Mouse (Mus musculus): Measurements from ENCODE around the gene Slc9a3.
A peak's percentile ranks its signal among the peaks of the same experiment; 100 is the strongest.

Slc9a3 gene

DNA sequence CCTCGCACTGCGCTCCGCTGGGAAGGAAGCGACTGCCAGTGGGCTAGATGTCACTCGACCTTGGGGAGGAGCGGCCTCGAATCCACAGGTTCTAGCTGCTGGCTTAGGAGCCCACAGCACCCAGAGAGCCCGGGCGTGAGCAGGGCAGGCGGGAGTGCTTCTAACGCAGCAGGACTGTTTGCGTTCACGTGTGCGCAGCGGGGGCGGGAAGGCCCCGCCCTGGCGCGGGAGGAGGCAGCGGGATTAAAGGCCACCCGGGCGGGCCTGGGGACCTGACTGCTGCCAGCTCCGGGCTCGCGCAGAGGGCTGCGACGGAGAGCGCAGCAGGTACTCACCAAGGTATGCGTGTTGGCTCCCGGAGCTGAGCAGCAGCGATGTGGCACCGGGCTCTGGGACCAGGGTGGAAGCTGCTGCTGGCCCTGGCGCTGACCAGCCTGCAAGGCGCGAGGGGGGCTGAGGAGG is at the start of gene Slc9a3:
Gene Slc9a3 (plus strand): TSS at position 317 of the 462 bp plus-strand sequence.
- DNase-seq (ENCODE audit: low spot score in 2 of 2), result peak in 1 of 2 experiments; percentile 22

DNA sequence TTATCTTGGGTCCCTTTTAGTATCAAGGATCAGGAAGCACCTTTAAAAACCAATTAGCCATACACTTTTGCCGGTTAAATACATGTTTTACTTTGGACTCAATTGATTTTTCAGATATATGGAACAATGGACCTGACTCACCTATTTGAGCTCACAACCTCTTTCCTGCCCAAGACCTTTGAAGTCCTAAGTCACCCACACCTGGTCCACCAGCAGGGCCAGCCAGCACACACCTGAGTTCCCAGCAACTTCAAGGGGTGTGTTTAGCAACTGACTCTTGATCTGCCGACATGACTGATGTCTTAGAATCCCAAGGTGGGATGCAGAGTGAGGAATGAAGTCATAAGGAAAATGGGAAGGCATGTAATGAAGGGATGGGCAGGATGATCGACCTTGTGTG is 49.5 kb upstream of the Slc9a3 start:
- DNase-seq (ENCODE audit: low spot score in 2 of 2), result no peak

DNA sequence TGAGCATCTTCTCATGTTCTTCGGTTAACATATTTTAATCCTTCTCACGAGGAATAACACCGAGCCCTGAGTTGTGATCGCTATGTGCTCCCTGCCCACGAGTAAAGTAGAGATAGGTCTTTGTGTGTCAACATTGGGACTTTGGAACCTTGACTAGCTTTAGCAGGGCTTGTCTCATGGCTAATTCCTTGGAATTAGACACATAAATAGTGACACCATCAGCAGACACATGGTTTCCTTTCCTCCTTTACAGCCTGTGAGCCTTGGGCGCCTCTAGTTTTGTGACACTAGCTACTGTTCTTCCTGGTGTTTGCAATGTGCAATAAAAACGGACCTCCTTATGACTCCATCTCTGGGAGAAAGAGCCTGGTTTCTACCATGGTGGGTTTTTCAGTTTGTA is 47.9 kb upstream of the Slc9a3 start:
- no peak for DNase-seq (ENCODE audit: low spot score in 2 of 2)

GRCm38 (mm10) chr13:74090265-74090664 is 31.0 kb upstream of the Slc9a3 start:
- DNase-seq (ENCODE audit: low spot score in 2 of 2), result no peak

GRCm38 (mm10) chr13:74095936-74096335 is 25.3 kb upstream of the Slc9a3 start:
- DNase-seq (ENCODE audit: low spot score in 2 of 2), result no peak

DNA sequence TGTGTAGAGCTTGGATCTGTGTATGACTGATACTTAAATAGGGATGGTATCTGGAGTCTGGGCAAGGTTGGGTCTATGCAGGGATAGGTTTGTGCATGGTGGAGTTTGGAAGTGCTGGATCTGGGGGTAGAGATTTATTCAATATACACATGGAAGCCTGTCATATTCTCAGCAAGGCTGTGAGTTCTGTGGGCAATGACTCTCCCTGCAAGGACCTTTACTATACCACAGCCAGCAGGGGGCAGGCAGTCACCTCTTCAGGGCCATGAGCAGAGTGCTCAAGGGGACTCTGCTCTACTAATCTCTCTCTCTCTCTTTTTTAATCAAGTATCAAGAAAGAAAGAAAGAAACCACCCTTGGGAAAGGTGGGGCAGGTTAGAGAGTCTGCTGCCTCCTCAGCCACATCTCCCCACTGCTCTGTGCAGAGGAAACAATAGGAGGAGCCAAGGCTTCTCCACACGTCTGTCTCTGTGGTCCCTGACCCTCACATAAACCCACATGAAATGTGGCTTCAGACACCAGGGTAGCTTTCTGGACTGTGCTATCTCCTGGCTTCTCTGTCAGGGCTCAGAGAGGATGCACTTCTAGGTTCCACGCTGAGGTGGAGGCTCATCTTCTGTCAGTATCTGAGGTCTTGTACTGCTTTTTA is 24.4 kb upstream of the Slc9a3 start:
- DNase-seq (ENCODE audit: low spot score in 2 of 2), result peak; percentile 45 to 55

DNA sequence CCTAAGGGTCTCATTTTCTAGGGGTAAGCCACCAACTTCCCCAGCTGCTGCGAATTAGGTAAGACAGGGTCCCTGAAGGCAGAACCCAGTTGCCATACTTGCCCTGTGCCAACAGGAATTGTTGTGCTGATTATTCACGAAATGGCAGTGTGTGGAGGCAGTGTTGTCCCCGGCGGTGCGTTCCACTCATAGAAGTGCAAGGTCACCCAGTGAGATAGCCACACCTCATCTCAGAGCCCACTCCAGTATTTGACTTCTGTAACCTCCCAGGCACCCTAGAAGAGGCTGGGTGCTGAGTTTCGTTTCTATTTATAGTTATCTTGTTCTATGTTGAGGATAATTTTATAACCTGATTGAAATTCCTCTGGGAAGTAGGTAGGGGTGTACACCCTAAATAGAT is 22.3 kb upstream of the Slc9a3 start:
- DNase-seq (ENCODE audit: low spot score in 2 of 2), result no peak

DNA sequence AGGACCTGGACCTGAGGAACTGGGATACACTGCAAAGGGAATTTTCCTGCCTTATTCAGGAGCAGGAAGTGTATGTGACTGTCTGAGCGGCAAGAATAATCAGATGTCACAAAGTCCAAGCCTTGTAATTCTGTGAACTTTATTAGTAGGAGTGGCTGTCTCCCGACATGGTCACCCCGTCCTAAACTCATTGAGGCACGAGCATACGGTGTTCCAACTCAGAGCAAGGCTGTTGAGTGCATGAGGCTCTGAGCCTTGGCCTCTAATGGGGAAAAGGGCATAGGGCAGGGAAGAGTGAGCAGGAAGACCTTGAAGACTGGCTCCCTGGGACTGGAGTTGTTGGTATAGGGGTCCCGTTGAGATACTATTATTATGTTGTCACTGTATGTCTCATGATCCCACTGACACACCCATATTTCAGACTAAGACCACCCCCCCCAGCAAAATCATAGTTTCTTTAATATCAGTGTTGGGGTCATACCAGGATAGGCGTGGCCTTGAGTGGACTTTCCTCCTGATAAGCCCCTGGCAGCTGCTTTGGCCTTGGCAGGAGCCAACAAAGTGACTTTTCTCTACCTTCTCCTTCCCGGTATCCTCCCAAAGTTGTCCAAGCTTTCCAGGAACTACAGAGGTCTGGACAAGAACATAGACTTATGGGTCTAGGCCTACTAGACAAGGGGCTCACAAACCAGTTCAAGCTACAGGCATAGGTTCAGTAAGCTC is 19.0 kb upstream of the Slc9a3 start:
- no peak for DNase-seq (ENCODE audit: low spot score in 2 of 2)

GRCm38 (mm10) chr13:74102831-74103582 is 18.2 kb upstream of the Slc9a3 start:
- no peak for DNase-seq (ENCODE audit: low spot score in 2 of 2)

GRCm38 (mm10) chr13:74104417-74104816 is 16.8 kb upstream of the Slc9a3 start:
- DNase-seq (ENCODE audit: low spot score in 2 of 2), result no peak

DNA sequence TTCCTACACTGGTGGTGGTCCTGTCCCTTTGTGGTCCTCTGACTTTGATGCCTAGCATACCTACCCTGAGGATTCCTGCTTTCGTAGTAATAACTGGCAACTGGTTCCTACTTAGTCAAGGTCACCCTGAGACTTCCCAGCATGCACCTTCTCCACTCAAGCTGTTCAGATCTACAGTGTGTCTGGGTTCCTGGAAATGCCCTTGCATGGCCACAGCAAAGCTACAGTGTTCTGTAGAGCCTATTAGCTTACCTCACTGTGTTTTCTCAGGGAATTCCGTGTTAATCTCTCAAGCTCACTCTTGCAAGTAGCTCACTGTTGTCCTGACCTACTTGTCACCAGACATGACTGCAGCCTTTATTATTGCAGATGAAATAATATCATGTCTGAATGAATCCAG is 13.8 kb upstream of the Slc9a3 start:
- no peak for DNase-seq (ENCODE audit: low spot score in 2 of 2)

DNA sequence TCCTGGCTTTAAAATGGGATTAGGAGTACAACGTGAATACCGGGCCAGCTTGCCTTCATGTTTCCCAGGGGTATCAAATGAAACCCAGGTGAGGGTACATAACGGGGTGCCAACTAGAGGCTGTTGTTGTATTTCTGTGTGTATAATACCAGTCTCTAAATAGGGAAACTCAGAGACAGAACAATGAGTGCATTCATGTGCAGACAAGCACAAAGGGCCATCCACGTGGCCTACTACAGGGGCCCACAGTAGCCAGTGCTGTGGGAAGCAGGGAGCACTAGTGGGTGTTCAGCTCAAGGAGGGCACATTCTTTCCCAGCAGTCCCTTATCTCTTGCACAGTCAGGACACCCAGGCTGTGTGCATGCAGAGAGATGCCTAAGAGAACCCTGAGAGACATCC is 8.7 kb upstream of the Slc9a3 start:
- no peak for DNase-seq (ENCODE audit: low spot score in 2 of 2)

DNA sequence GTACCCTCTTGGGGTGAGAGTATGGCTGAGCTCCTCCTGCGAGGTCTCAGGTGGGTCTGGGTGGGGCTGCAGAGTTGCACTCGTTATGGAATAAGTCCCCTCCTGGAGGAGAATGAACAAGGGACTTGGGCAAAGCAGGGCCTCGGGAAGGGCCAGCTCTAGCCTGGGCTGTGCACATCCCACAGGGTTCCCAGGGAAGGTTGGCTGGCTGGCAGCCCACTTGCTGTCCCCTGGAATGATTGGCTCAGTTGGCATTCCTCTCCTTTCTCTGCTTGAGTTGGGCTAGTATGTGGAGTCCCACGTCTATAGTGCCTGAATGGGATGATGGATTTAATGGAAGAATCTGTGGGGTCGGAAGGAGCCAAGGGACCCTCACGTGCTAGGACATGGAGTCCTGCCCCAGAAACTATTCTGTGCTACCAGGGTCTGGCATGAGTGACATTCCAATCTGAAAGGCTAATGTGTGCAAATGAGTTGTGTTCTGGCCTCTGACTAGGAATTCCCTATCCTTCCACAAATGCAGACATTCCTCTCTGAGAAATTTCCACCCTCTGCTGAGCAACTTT is 7.5 kb upstream of the Slc9a3 start:
- DNase-seq (ENCODE audit: low spot score in 2 of 2), result no peak

DNA sequence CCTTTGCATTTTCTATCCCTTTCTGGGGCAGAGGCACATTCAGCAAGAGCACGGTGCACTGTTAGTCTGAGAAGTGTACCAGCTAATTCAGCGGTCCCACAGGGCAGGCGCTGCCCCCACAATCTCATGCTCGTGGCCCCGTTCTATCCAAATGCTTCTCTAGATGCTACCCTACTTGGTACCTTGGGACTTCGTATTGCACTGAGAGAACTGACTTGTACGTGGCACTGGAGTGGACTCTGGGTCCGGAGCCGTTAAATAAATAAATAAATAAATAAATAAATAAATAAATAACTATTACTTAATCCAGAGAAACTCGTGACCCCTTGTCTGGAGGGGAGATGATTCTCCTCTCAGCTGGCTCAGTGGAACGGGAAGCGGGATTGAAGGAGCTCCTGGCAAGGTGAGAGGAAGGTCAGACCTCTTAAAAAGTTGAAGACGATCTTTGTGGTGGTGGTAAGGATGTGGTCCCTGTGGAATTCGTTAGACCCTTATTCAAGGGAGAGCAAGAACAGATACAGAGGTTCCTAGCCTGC is 606 bp downstream of the Slc9a3 start:
- DNase-seq (ENCODE audit: low spot score in 2 of 2), result no peak

- DNase-seq (ENCODE audit: low spot score in 2 of 2), result no peak
These were observed 1.4 kb downstream of the Slc9a3 start for GRCm38 (mm10) chr13:74122632-74123031.

GRCm38 (mm10) chr13:74127571-74127970 is 6.3 kb downstream of the Slc9a3 start:
- no peak for DNase-seq (ENCODE audit: low spot score in 2 of 2)

DNA sequence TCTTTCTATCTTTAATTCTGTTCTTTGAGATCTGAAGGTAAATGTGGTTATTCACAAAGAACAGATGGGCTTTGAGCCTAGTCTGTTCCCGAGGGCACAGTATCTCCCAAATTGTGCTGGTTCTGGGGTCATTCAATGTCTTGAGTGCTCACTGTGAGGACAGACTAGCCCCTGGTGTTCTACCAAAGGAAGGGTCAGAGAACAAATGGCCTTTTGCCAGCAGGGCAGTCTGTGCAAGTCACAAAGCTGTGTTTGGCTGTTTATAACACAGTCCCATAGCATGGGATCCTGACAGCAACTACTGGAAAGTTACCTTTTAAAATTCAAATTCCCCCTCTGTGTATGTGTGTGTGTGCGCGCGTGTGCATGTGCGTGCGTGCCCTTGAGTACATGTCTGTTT is 8.7 kb downstream of the Slc9a3 start:
- DNase-seq (ENCODE audit: low spot score in 2 of 2), result no peak

GRCm38 (mm10) chr13:74138906-74139647 is 17.8 kb downstream of the Slc9a3 start:
- DNase-seq (ENCODE audit: low spot score in 2 of 2), result no peak

DNA sequence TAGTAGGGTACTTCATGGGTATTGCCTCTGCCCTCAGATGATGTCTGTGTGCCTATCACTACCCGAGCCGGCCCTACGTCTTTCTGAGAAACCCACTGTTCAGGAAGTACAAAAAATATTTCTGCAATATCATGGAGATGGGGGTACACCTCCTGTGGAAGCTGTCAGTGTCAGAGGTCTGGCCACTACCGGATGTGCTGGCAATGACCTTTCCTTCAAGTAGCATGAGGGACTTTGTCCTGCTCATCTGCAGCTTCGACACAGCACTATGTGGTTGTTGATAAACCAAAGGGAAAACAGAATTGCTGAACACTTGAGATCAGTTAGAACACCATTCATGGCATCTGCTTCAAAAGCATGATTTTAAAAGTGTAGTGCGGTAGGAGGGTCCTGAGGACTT is 19.5 kb downstream of the Slc9a3 start:
- no peak for DNase-seq (ENCODE audit: low spot score in 2 of 2)

- no peak for DNase-seq (ENCODE audit: low spot score in 2 of 2)
These were observed 22.0 kb downstream of the Slc9a3 start for GRCm38 (mm10) chr13:74143282-74143681.

GRCm38 (mm10) chr13:74144120-74144884 is 23.0 kb downstream of the Slc9a3 start:
- no peak for DNase-seq (ENCODE audit: low spot score in 2 of 2)

All from urinary bladder, adult 18-20 months (tissue).